Mouse (Mus musculus): ENCODE measurements around the gene Trim17. TPM values are rescaled to one million over a fixed set of nuclear protein-coding genes. Genes with fewer than 3 reads are reported as not detected.

The Trim17 gene
- polyA plus RNA-seq, 1 experiment: 0.47 TPM

- Histone ChIP-seq H3K27me3 (ENCODE audit: control insufficient read depth, insufficient read depth, low read length) (no peaks in the 10 kb centered on the region), H3K4me1 (replicated peaks; ENCODE audit: control insufficient read depth, insufficient read depth, low read length) (peaks cover 6% of the 10 kb centered on the region), H3K4me3 (ENCODE audit: control insufficient read depth, insufficient read depth, low read length) (no peak overlapping the region), H3K36me3 (ENCODE audit: control insufficient read depth, insufficient read depth, low read length) (no peaks in the 10 kb centered on the region), H3K27ac (ENCODE audit: control insufficient read depth, insufficient read depth, low read length) (no peak overlapping the region)
- 97% methylated on average over 21 of the region's 21 CpGs for WGBS
- TF ChIP-seq POLR2A (IDR thresholded peaks at IDR 0.05; ENCODE audit: control insufficient read depth, extremely low read depth, insufficient read depth, low read length, poor library complexity) (no peak), CTCF (IDR thresholded peaks at IDR 0.05; ENCODE audit: borderline replicate concordance, control insufficient read depth, extremely low read depth, insufficient read depth, low read length, poor library complexity) (no peak)
- DNase-seq: no peak
Measured at GRCm38 (mm10) chr11:58970831-58971530, 16.5 kb downstream of the Trim17 start.

- WGBS: 89% methylated on average over 3 of the region's 3 CpGs
- no peak overlapping the region for H3K4me3 ChIP-seq (ENCODE audit: control insufficient read depth, insufficient read depth, low read length)
- H3K27ac ChIP-seq (ENCODE audit: control insufficient read depth, insufficient read depth, low read length): no peak overlapping the region
- H3K4me1 ChIP-seq (replicated peaks; ENCODE audit: control insufficient read depth, insufficient read depth, low read length): peaks cover 6% of the 10 kb centered on the region
- DNase-seq: no peak
- H3K27me3 ChIP-seq (ENCODE audit: control insufficient read depth, insufficient read depth, low read length): no peaks in the 10 kb centered on the region
- TF ChIP-seq CTCF (IDR thresholded peaks at IDR 0.05; ENCODE audit: borderline replicate concordance, control insufficient read depth, extremely low read depth, insufficient read depth, low read length, poor library complexity): no peak
- TF ChIP-seq POLR2A (IDR thresholded peaks at IDR 0.05; ENCODE audit: control insufficient read depth, extremely low read depth, insufficient read depth, low read length, poor library complexity): no peak
- no peaks in the 10 kb centered on the region for H3K36me3 ChIP-seq (ENCODE audit: control insufficient read depth, insufficient read depth, low read length)
Measured at GRCm38 (mm10) chr11:58971796-58972195, 17.3 kb downstream of the Trim17 start.

- Histone ChIP-seq H3K4me3 (ENCODE audit: control insufficient read depth, insufficient read depth, low read length) (no peak overlapping the region), H3K27ac (ENCODE audit: control insufficient read depth, insufficient read depth, low read length) (no peak overlapping the region), H3K4me1 (replicated peaks; ENCODE audit: control insufficient read depth, insufficient read depth, low read length) (peaks cover 8% of the 10 kb centered on the region), H3K27me3 (ENCODE audit: control insufficient read depth, insufficient read depth, low read length) (no peaks in the 10 kb centered on the region), H3K36me3 (ENCODE audit: control insufficient read depth, insufficient read depth, low read length) (no peaks in the 10 kb centered on the region)
- WGBS: 89% methylated on average over 3 of the region's 3 CpGs
- no peak for DNase-seq
- TF ChIP-seq POLR2A (IDR thresholded peaks at IDR 0.05; ENCODE audit: control insufficient read depth, extremely low read depth, insufficient read depth, low read length, poor library complexity) (no peak), CTCF (IDR thresholded peaks at IDR 0.05; ENCODE audit: borderline replicate concordance, control insufficient read depth, extremely low read depth, insufficient read depth, low read length, poor library complexity) (no peak)
Measured at GRCm38 (mm10) chr11:58974414-58974813, 19.9 kb downstream of the Trim17 start.

- peak; percentile 41 for DNase-seq
Measured at GRCm38 (mm10) chr11:58977150-58977549, 22.7 kb downstream of the Trim17 start.

GRCm38 (mm10) chr11:58977607-58978026, 23.1 kb downstream of the Trim17 start:
- H3K36me3 ChIP-seq (ENCODE audit: control insufficient read depth, insufficient read depth, low read length): no peaks in the 10 kb centered on the region
- DNase-seq: no peak
- peaks cover 36% of the 10 kb centered on the region for H3K4me1 ChIP-seq (replicated peaks; ENCODE audit: control insufficient read depth, insufficient read depth, low read length)
- TF ChIP-seq POLR2A (IDR thresholded peaks at IDR 0.05; ENCODE audit: control insufficient read depth, extremely low read depth, insufficient read depth, low read length, poor library complexity): no peak
- TF ChIP-seq CTCF (IDR thresholded peaks at IDR 0.05; ENCODE audit: borderline replicate concordance, control insufficient read depth, extremely low read depth, insufficient read depth, low read length, poor library complexity): no peak
- peak overlapping the region; percentile 51 for H3K27ac ChIP-seq (ENCODE audit: control insufficient read depth, insufficient read depth, low read length)
- WGBS: under 1% methylated on average over 21 of the region's 21 CpGs
- H3K4me3 ChIP-seq (ENCODE audit: control insufficient read depth, insufficient read depth, low read length): peak overlapping the region; percentile 95
- no peaks in the 10 kb centered on the region for H3K27me3 ChIP-seq (ENCODE audit: control insufficient read depth, insufficient read depth, low read length)

More at GRCm38 (mm10) chr11:58977150-58977549, 22.7 kb downstream of the Trim17 start:
- Histone ChIP-seq H3K27me3 (ENCODE audit: control insufficient read depth, insufficient read depth, low read length) (no peaks in the 10 kb centered on the region), H3K36me3 (ENCODE audit: control insufficient read depth, insufficient read depth, low read length) (no peaks in the 10 kb centered on the region), H3K27ac (ENCODE audit: control insufficient read depth, insufficient read depth, low read length) (peak overlapping the region; percentile 51), H3K4me3 (ENCODE audit: control insufficient read depth, insufficient read depth, low read length) (peak overlapping the region; percentile 95), H3K4me1 (replicated peaks; ENCODE audit: control insufficient read depth, insufficient read depth, low read length) (peaks cover 31% of the 10 kb centered on the region)
- under 1% methylated on average over 29 of the region's 29 CpGs for WGBS
- TF ChIP-seq POLR2A (IDR thresholded peaks at IDR 0.05; ENCODE audit: control insufficient read depth, extremely low read depth, insufficient read depth, low read length, poor library complexity) (no peak), CTCF (IDR thresholded peaks at IDR 0.05; ENCODE audit: borderline replicate concordance, control insufficient read depth, extremely low read depth, insufficient read depth, low read length, poor library complexity) (no peak)

GRCm38 (mm10) chr11:58978027-58978705, 23.7 kb downstream of the Trim17 start, which contains the start of gene Trim11:
TSS of gene Trim11 (plus strand) at chr11:58978093.
- peak; percentile 75 for DNase-seq
- Histone ChIP-seq H3K4me3 (ENCODE audit: control insufficient read depth, insufficient read depth, low read length) (peak within 1 kb of the TSS; percentile 95), H3K27me3 (ENCODE audit: control insufficient read depth, insufficient read depth, low read length) (no peaks in the 10 kb centered on the region), H3K36me3 (ENCODE audit: control insufficient read depth, insufficient read depth, low read length) (no peaks in the 10 kb centered on the region), H3K27ac (ENCODE audit: control insufficient read depth, insufficient read depth, low read length) (peak within 1 kb of the TSS; percentile 51), H3K4me1 (replicated peaks; ENCODE audit: control insufficient read depth, insufficient read depth, low read length) (peaks cover 40% of the 10 kb centered on the region)
- peak; percentile 85 for TF ChIP-seq POLR2A (IDR thresholded peaks at IDR 0.05; ENCODE audit: control insufficient read depth, extremely low read depth, insufficient read depth, low read length, poor library complexity)
- no peak for TF ChIP-seq CTCF (IDR thresholded peaks at IDR 0.05; ENCODE audit: borderline replicate concordance, control insufficient read depth, extremely low read depth, insufficient read depth, low read length, poor library complexity)
- WGBS: under 1% methylated on average over 64 of the region's 64 CpGs

All from thymus, adult 2 months (tissue).